Mouse (Mus musculus): ENCODE results near the gene Arl15. TPM values are rescaled to one million over a fixed set of nuclear protein-coding genes. Genes with fewer than 3 reads are reported as not detected.

Gene Arl15
- polyA plus RNA-seq, 1 experiment from 2014 or later = 4.9 TPM

- Histone ChIP-seq H3K36me3 (ENCODE audit: control insufficient read depth, insufficient read depth) (no peaks in the 10 kb centered on the region), H3K4me2 (replicated peaks; ENCODE audit: low read depth) (no peak overlapping the region), H3K9ac (ENCODE audit: low read depth, low read length) (no peak overlapping the region), H3K4me3 (ENCODE audit: low read depth, low read length) (no peak overlapping the region), H3K9me3 (ENCODE audit: control insufficient read depth) (no peaks in the 10 kb centered on the region), H3K4me1 (replicated peaks; ENCODE audit: control insufficient read depth, insufficient read depth, low read length) (no peaks in the 10 kb centered on the region), H3K27me3 (replicated peaks; ENCODE audit: control insufficient read depth, insufficient read depth, low read length) (no peaks in the 10 kb centered on the region), H3K27ac (ENCODE audit: low read depth, low read length) (no peak overlapping the region)
- 88% methylated on average over 6 of the region's 6 CpGs for WGBS
- ATAC-seq = no peak
- TF ChIP-seq CTCF (IDR thresholded peaks at IDR 0.05; ENCODE audit: low read depth) = no peak
Observed at GRCm38 (mm10) chr13:114199746-114200145, 405.4 kb downstream of the Arl15 start.

- ATAC-seq = no peak
- no peak for TF ChIP-seq CTCF (IDR thresholded peaks at IDR 0.05; ENCODE audit: low read depth)
- Histone ChIP-seq H3K36me3 (ENCODE audit: control insufficient read depth, insufficient read depth) (no peaks in the 10 kb centered on the region), H3K27me3 (replicated peaks; ENCODE audit: control insufficient read depth, insufficient read depth, low read length) (no peaks in the 10 kb centered on the region), H3K27ac (ENCODE audit: low read depth, low read length) (no peak overlapping the region), H3K9me3 (ENCODE audit: control insufficient read depth) (no peaks in the 10 kb centered on the region), H3K4me2 (replicated peaks; ENCODE audit: low read depth) (no peak overlapping the region), H3K4me3 (ENCODE audit: low read depth, low read length) (no peak overlapping the region), H3K4me1 (replicated peaks; ENCODE audit: control insufficient read depth, insufficient read depth, low read length) (no peaks in the 10 kb centered on the region), H3K9ac (ENCODE audit: low read depth, low read length) (no peak overlapping the region)
- 72% methylated on average over 7 of the region's 7 CpGs for WGBS
Observed at GRCm38 (mm10) chr13:114200545-114200944, 406.2 kb downstream of the Arl15 start.

GRCm38 (mm10) chr13:114202806-114203570 lies 408.7 kb downstream of the Arl15 start:
- Histone ChIP-seq H3K9me3 (ENCODE audit: control insufficient read depth) (no peaks in the 10 kb centered on the region), H3K9ac (ENCODE audit: low read depth, low read length) (no peak overlapping the region), H3K27ac (ENCODE audit: low read depth, low read length) (no peak overlapping the region), H3K4me1 (replicated peaks; ENCODE audit: control insufficient read depth, insufficient read depth, low read length) (no peaks in the 10 kb centered on the region), H3K36me3 (ENCODE audit: control insufficient read depth, insufficient read depth) (no peaks in the 10 kb centered on the region), H3K27me3 (replicated peaks; ENCODE audit: control insufficient read depth, insufficient read depth, low read length) (no peaks in the 10 kb centered on the region), H3K4me3 (ENCODE audit: low read depth, low read length) (no peak overlapping the region), H3K4me2 (replicated peaks; ENCODE audit: low read depth) (no peak overlapping the region)
- ATAC-seq = no peak
- TF ChIP-seq CTCF (IDR thresholded peaks at IDR 0.05; ENCODE audit: low read depth) = no peak
- WGBS = 89% methylated on average over 15 of the region's 15 CpGs

Other genes starting within 250 kb of the Arl15 start
- gene Snx18, start 175.9 kb upstream of the Arl15 start, polyA plus RNA-seq (2015; fragmentation: Nextera tagmentation; extraction: Ambion mirVana) = 13.2 and 13.7 TPM in 2 replicates
- 0.25 TPM in 1 of 2 replicates, not detected in the other for gene Hspb3, start 130.8 kb upstream of the Arl15 start, polyA plus RNA-seq (2015; fragmentation: Nextera tagmentation; extraction: Ambion mirVana)

Measured in intestine, postnatal 0 days (tissue).